Mouse (Mus musculus): ENCODE data around the gene Catsper4. TPM values are rescaled to one million over a fixed set of nuclear protein-coding genes. Genes with fewer than 3 reads are reported as not detected.
"Not testable (repeated sequence)": the region's sequence is repeated elsewhere in the genome, so short reads cannot be mapped to it uniquely, and the experiment has no call there.

The Catsper4 gene
- 0.37 and 0.60 TPM in 2 replicates for polyA plus RNA-seq (2015; fragmentation: Nextera tagmentation; extraction: Ambion mirVana)

GRCm38 (mm10) chr4:134227194-134227593 lies at the start of gene Catsper4:
TSS of gene Catsper4 (minus strand) at chr4:134227383.
- Histone ChIP-seq H3K9ac (ENCODE audit: low read depth, low read length) (no peak within 1 kb of the TSS), H3K4me1 (ENCODE audit: control insufficient read depth, insufficient read depth, low read length) (peaks cover 11% of the 10 kb centered on the region; the same call in 1 of the 2 replicates), H3K27me3 (replicated peaks; ENCODE audit: control insufficient read depth, insufficient read depth, low read length) (no peaks in the 10 kb centered on the region), H3K4me2 (ENCODE audit: low read depth, low read length) (no peak within 1 kb of the TSS), H3K9me3 (ENCODE audit: control insufficient read depth, low read length) (no peaks in the 10 kb centered on the region), H3K4me3 (ENCODE audit: low read length) (no peak within 1 kb of the TSS), H3K27ac (ENCODE audit: low read length) (no peak within 1 kb of the TSS), H3K36me3 (ENCODE audit: control insufficient read depth, insufficient read depth, low read length) (no peaks in the 10 kb centered on the region)
- 72% methylated on average over 8 of the region's 8 CpGs for WGBS
- ATAC-seq: no peak

GRCm38 (mm10) chr4:134273417-134274345 lies 46.5 kb upstream of the Catsper4 start:
- H3K4me2 ChIP-seq (ENCODE audit: low read depth, low read length): peak overlapping the region; percentile 37
- no peaks in the 10 kb centered on the region for H3K9me3 ChIP-seq (ENCODE audit: control insufficient read depth, low read length)
- H3K9ac ChIP-seq (ENCODE audit: low read depth, low read length): no peak overlapping the region; the same call in 1 of the 2 replicates
- WGBS: 4% methylated on average over 14 of the region's 14 CpGs
- peaks cover 5% of the 10 kb centered on the region; the same call in 1 of the 2 replicates for H3K4me1 ChIP-seq (ENCODE audit: control insufficient read depth, insufficient read depth, low read length)
- ATAC-seq: peak; percentile 79
- H3K27ac ChIP-seq (ENCODE audit: low read length): no peak overlapping the region
- H3K4me3 ChIP-seq (ENCODE audit: low read length): peak overlapping the region; percentile 7; the same call in 1 of the 2 replicates
- peaks cover 4% of the 10 kb centered on the region; the same call in 1 of the 2 replicates for H3K36me3 ChIP-seq (ENCODE audit: control insufficient read depth, insufficient read depth, low read length)
- H3K27me3 ChIP-seq (replicated peaks; ENCODE audit: control insufficient read depth, insufficient read depth, low read length): no peaks in the 10 kb centered on the region

- ATAC-seq: peak; percentile 32
Measured at GRCm38 (mm10) chr4:134272731-134273416, 45.7 kb upstream of the Catsper4 start.

GRCm38 (mm10) chr4:134271979-134272378 lies 44.8 kb upstream of the Catsper4 start:
- Histone ChIP-seq H3K9me3 (ENCODE audit: control insufficient read depth, low read length) (no peaks in the 10 kb centered on the region), H3K27ac (ENCODE audit: low read length) (no peak overlapping the region), H3K9ac (ENCODE audit: low read depth, low read length) (no peak overlapping the region), H3K36me3 (ENCODE audit: control insufficient read depth, insufficient read depth, low read length) (no peaks in the 10 kb centered on the region), H3K4me3 (ENCODE audit: low read length) (no peak overlapping the region), H3K4me2 (ENCODE audit: low read depth, low read length) (no peak overlapping the region), H3K4me1 (ENCODE audit: control insufficient read depth, insufficient read depth, low read length) (peaks cover 5% of the 10 kb centered on the region; the same call in 1 of the 2 replicates), H3K27me3 (replicated peaks; ENCODE audit: control insufficient read depth, insufficient read depth, low read length) (no peaks in the 10 kb centered on the region)
- WGBS: 85% methylated on average over 7 of the region's 7 CpGs
- ATAC-seq: no peak

More at GRCm38 (mm10) chr4:134272731-134273416, 45.7 kb upstream of the Catsper4 start:
- Histone ChIP-seq H3K36me3 (ENCODE audit: control insufficient read depth, insufficient read depth, low read length) (no peaks in the 10 kb centered on the region), H3K27me3 (replicated peaks; ENCODE audit: control insufficient read depth, insufficient read depth, low read length) (no peaks in the 10 kb centered on the region), H3K4me2 (ENCODE audit: low read depth, low read length) (peak overlapping the region; percentile 37), H3K27ac (ENCODE audit: low read length) (no peak overlapping the region), H3K4me1 (ENCODE audit: control insufficient read depth, insufficient read depth, low read length) (peaks cover 5% of the 10 kb centered on the region; the same call in 1 of the 2 replicates), H3K9me3 (ENCODE audit: control insufficient read depth, low read length) (no peaks in the 10 kb centered on the region), H3K4me3 (ENCODE audit: low read length) (peak overlapping the region; percentile 7; the same call in 1 of the 2 replicates), H3K9ac (ENCODE audit: low read depth, low read length) (peak overlapping the region; percentile 20; the same call in 1 of the 2 replicates)
- WGBS: 19% methylated on average over 13 of the region's 13 CpGs

- H3K4me1 ChIP-seq (ENCODE audit: control insufficient read depth, insufficient read depth, low read length); H3K9ac ChIP-seq (ENCODE audit: low read depth, low read length); H3K27me3 ChIP-seq (replicated peaks; ENCODE audit: control insufficient read depth, insufficient read depth, low read length); H3K9me3 ChIP-seq (ENCODE audit: control insufficient read depth, low read length); H3K4me2 ChIP-seq (ENCODE audit: low read depth, low read length); H3K4me3 ChIP-seq (ENCODE audit: low read length); ATAC-seq; H3K36me3 ChIP-seq (ENCODE audit: control insufficient read depth, insufficient read depth, low read length); H3K27ac ChIP-seq (ENCODE audit: low read length): not testable (repeated sequence)
Measured at GRCm38 (mm10) chr4:134269622-134270021, 42.4 kb upstream of the Catsper4 start.

GRCm38 (mm10) chr4:134268102-134268655 lies 41.0 kb upstream of the Catsper4 start:
- H3K27me3 ChIP-seq (replicated peaks; ENCODE audit: control insufficient read depth, insufficient read depth, low read length): no peaks in the 10 kb centered on the region
- no peak overlapping the region for H3K4me2 ChIP-seq (ENCODE audit: low read depth, low read length)
- ATAC-seq: no peak
- no peak overlapping the region for H3K9ac ChIP-seq (ENCODE audit: low read depth, low read length)
- H3K4me3 ChIP-seq (ENCODE audit: low read length): no peak overlapping the region
- peaks cover 5% of the 10 kb centered on the region; the same call in 1 of the 2 replicates for H3K4me1 ChIP-seq (ENCODE audit: control insufficient read depth, insufficient read depth, low read length)
- no peaks in the 10 kb centered on the region for H3K9me3 ChIP-seq (ENCODE audit: control insufficient read depth, low read length)
- no peak overlapping the region for H3K27ac ChIP-seq (ENCODE audit: low read length)
- no peaks in the 10 kb centered on the region for H3K36me3 ChIP-seq (ENCODE audit: control insufficient read depth, insufficient read depth, low read length)
- 83% methylated on average over 19 of the region's 19 CpGs for WGBS

- Histone ChIP-seq H3K27ac (ENCODE audit: low read length) (no peak overlapping the region), H3K4me1 (ENCODE audit: control insufficient read depth, insufficient read depth, low read length) (no peaks in the 10 kb centered on the region), H3K27me3 (replicated peaks; ENCODE audit: control insufficient read depth, insufficient read depth, low read length) (no peaks in the 10 kb centered on the region), H3K36me3 (ENCODE audit: control insufficient read depth, insufficient read depth, low read length) (no peaks in the 10 kb centered on the region), H3K9me3 (ENCODE audit: control insufficient read depth, low read length) (no peaks in the 10 kb centered on the region), H3K4me2 (ENCODE audit: low read depth, low read length) (no peak overlapping the region), H3K9ac (ENCODE audit: low read depth, low read length) (no peak overlapping the region), H3K4me3 (ENCODE audit: low read length) (no peak overlapping the region)
- 65% methylated on average over 9 of the region's 9 CpGs for WGBS
- ATAC-seq: no peak
Measured at GRCm38 (mm10) chr4:134265860-134266585, 38.8 kb upstream of the Catsper4 start.

GRCm38 (mm10) chr4:134263191-134263590 lies 36.0 kb upstream of the Catsper4 start:
- Histone ChIP-seq H3K4me2 (ENCODE audit: low read depth, low read length) (no peak overlapping the region), H3K9me3 (ENCODE audit: control insufficient read depth, low read length) (no peaks in the 10 kb centered on the region), H3K4me1 (ENCODE audit: control insufficient read depth, insufficient read depth, low read length) (peaks cover 3% of the 10 kb centered on the region; the same call in 1 of the 2 replicates), H3K27ac (ENCODE audit: low read length) (no peak overlapping the region), H3K36me3 (ENCODE audit: control insufficient read depth, insufficient read depth, low read length) (no peaks in the 10 kb centered on the region), H3K27me3 (replicated peaks; ENCODE audit: control insufficient read depth, insufficient read depth, low read length) (no peaks in the 10 kb centered on the region), H3K9ac (ENCODE audit: low read depth, low read length) (no peak overlapping the region), H3K4me3 (ENCODE audit: low read length) (no peak overlapping the region)
- 32% methylated on average over 6 of the region's 6 CpGs for WGBS
- ATAC-seq: no peak
